Mouse (Mus musculus) liver, embryonic 14.5 days (tissue): ENCODE results near the gene Rftn1.

Experiments
- CTCF ChIP-seq: IDR thresholded peaks from 2 replicates; pipeline ENCODE4 v1.5.1; 2016; ENCODE audit warnings: antibody characterized with exemption, low read depth, control low read depth
- EP300 ChIP-seq: IDR thresholded peaks from 2 replicates; pipeline ENCODE4 v1.6.1; 2016; ENCODE audit warnings: antibody characterized with exemption, low read depth

DNA sequence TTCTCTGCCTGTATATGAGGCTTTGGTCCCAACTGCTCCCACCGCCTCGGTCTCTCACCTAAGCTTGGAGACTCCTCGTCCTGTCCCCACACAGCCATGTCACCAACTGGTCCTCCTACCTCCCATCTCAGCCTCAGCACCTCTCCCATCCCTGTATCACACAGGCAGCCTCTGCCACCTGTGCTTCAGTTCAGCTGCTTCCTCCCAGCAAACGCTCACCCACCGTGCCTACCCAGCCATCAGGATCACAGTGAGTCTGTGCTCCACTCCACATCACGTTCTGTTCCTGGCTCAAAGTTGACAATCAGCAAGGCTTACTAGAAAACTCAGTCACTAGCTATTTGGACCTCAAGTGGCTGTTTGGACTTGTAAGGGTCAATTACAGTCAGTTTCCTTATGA lies 105.8 kb downstream of the Rftn1 start:
- TF ChIP-seq CTCF: no peak
- TF ChIP-seq EP300: no peak
